Mouse (Mus musculus): ENCODE results near the gene Jade2.

The Jade2 gene

DNA sequence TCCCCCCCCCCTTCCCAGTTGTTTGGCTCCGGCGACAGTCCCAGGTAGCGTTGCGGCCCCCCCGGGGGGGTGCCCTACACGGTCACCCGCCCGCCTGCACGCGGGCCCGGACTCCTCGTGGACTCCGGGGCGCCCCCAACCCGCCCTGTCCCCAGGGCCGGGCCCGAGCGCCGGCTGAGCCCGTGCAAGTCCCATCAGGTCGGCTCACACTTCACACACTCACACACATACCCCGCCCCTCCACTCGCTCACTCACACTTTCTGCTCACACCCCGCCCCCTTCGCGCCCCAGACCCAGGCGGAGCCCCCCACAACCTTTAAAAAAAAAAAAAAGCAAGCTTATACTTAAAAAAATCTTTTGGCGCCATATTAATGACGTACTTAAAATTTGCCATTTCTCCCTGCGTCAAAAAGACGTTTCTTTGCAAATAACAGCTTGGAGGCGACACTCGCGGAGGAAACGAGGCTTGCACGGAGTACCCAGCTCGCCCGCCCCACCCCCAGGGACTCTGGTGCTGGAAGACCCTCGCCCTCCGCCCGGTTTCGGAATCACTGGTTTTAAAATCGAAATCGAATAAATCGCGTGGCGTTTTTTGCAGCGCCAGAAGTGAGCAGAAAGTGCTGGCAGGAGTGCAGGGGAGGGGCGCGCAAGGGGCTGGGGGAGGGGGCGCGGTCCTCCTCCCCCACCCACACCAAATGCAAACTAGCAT is 520 bp upstream of the Jade2 start:
- under 1% methylated on average over 45 of the region's 52 CpGs for WGBS

DNA sequence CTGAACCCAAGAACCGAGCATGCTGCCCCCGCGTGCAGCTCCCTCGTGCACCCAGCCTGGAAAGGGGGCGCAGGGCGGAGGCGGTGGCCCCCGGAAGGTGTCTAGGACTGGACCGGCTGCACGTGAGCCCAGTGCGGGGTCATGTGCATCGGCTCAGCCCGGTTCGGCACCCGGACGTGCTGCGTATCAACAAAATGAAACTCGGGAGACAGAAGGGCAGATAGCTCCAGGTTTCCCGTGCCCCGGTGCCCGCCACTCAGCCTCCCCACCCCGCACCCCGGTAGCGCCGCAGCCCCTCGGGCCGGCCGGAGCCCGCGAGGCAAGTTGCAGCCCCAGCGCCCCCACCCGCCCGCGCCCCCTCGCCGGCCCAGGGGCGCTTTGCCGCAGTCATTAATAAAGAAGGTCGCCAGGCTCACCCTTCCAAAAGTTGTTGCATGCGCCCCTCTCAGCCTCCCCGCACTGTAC is 805 bp downstream of the Jade2 start:
- WGBS = 1% methylated on average over 41 of the region's 41 CpGs

DNA sequence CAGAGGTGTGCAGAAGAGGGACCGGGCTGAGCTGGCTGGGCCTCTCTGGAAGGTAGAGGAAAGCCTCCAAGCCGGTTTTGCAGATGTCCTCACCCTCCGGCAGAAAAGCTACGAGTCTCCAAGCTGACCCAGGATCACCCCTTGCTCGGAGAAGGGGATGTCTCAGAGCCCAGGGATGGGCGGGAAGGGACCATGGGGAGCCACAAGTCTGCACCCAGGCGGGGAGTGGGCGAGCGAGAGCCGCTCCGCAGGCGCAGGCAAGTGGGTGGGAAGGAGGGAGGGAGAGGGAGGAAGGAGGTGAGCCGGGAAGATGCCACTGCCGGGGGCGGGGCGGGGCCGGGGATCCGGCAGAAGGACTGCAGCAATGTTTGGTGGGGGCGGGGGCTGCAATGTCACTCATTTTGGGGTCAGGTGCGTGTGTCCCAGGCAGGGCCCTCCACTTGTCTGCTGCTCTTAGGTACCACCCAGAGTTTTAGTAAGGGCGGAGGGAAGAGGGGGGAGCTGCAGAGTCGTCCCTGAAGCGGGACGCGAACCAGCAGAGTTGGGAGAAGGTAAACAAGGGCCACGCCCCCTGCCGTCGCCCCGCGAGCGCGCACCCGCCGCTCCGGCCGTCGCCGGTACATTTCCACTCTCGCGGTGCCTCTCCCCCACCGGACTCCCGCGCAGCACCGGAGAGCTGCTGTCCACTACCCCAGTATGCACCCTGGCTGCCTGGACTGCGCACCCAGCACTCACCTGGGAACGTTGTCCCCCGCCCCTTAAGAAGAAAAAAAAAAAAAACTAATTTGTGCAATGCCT is 1.4 kb downstream of the Jade2 start:
- WGBS = under 1% methylated on average over 47 of the region's 47 CpGs

DNA sequence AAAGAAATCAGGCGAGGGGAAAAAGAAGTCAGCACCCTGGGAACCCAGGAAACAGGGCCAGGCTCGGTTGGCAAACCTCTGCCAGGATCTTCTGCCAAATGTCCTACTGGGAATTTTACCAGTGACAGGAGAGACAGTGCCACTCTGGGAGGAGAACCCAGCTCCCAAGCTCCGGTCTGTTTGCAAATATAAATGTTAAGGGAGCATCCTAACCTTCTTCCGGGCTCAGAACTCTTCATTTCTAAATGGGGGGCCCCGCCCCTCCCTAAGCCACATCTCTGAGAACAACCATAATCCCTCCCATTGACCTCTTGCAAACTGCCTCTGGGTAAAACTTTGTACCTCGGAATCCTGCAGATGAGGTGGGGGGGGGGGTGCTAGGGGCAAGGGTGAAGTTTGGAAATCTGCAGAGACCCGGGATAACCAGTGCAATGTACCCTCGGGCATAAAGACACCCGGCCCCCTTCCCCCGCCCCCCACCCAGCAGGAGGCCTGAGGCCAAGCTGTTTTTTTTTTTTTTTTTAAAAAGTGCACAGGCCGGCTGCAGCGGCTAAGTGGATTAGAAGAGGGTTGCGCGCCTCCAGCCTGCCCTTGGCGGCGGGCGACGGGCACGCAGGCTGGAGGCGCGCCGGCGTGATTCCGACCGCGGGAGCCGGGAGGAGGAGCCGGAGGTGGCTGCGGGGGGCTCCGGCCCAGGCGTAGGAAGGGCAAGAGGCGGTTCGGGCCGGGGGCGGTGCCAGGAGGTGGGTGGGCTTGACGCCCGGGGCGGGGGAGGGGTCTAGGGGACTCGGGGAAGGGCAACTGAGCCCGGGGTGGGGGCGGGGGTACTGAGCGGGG is 2.3 kb downstream of the Jade2 start:
- 5% methylated on average over 37 of the region's 42 CpGs for WGBS

DNA sequence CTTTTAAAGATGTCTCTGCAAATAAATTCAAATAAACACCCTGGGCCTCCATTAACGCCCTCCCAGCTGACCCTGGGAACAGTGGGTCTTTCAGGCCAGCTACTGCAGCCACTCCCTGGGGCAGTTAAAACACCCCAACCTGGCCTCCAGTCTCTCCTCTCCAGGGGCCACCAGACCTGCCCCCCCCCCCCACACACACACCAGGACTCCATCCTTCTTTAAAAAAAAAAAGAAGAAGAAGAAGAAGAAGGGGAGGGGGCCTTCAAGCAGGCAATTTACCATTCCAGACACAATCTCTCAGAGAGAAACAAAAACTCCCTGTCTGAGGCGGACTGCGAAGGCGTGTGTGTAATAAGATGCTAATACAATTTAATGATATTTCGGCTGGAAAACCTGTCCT is 4.9 kb downstream of the Jade2 start:
- WGBS = 72% methylated on average over 5 of the region's 5 CpGs

DNA sequence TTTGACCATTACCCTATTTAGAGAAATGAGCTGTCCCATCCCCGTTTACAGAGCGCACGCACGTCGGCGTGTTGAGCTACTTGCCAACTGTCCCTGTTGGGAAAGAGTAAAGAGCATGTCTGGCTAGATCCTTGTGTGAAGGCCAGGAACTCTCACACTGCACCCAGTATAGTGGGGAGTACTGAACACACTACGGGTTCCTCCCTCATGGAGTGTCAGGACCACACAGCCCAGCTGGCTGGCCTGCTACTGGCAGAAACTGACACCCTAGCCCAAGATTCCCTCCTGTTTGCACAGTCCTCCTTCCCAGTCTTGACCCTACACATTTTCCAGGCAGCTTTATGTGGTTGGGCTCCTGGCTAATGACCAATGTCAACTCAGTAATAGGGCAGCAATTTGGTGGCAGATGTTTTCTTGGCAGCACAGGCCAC is 5.3 kb downstream of the Jade2 start:
- 77% methylated on average over 7 of the region's 7 CpGs for WGBS

DNA sequence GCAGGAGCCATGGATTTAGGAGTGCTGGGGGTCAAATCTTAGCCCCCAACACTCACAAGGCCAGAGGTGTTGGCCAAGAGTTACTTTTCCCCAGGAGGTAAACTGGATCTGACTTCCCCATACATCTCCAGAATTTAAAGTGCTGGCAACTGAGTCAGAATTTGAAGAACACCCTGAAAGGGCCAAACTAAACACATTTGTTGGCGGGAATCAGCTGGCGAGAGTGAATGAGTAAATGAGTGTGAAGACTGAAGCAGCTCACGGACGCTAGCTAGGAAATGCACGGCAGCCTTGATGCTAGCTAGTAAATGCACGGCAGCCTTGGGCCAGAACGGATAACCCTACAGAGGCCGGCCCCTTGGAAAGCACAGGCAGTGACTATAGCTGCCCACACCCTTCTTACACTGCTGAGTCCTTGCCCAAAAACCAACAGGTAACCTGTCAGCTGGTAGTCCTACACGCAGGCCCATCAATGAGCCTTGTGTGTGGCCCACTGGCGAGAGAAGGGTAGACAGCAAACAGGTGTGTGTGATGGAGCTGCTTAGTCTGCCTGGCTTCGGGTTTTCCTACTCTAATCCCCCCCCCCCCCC is 6.6 kb downstream of the Jade2 start:
- WGBS = 81% methylated on average over 11 of the region's 11 CpGs

DNA sequence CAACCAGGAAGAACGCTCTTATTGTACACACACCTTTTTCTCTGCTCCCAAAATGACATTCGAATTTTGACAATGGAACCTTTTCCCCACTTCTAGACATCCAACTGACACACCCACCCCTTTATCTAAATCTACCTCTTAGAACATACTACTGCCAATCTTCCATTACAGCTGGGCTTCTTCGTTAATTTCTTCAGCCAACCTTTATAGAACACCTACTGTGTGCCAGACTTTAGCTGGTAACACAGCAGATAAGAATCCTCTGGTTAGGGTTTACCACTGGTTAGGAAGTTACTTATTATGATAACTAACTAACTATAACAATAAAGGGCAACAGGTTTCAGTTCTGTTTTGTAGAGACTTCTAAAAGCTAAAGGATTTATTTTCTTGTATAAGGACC is 9.1 kb downstream of the Jade2 start:
- WGBS = 91% methylated on average over 3 of the region's 3 CpGs

DNA sequence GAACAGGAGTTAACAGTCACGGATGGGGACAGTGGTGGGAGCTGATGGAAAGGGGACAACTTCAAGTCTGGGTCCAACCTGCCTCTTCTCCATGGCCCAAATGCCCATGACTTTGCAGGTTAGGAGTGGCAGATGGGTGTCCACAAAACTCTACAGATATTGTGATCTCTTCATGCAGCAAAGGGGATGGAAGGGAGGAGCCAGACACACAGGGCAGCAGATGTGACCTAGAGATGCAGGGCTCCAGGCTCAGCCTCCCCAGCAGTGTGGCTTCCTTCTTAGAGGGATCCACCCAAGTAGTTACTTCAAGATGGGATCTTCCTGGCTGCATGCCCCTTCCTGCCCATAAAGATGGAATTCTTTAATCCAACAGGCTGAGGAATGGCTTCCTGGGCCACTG is 9.6 kb downstream of the Jade2 start:
- 94% methylated on average over 1 of the region's 1 CpGs for WGBS

DNA sequence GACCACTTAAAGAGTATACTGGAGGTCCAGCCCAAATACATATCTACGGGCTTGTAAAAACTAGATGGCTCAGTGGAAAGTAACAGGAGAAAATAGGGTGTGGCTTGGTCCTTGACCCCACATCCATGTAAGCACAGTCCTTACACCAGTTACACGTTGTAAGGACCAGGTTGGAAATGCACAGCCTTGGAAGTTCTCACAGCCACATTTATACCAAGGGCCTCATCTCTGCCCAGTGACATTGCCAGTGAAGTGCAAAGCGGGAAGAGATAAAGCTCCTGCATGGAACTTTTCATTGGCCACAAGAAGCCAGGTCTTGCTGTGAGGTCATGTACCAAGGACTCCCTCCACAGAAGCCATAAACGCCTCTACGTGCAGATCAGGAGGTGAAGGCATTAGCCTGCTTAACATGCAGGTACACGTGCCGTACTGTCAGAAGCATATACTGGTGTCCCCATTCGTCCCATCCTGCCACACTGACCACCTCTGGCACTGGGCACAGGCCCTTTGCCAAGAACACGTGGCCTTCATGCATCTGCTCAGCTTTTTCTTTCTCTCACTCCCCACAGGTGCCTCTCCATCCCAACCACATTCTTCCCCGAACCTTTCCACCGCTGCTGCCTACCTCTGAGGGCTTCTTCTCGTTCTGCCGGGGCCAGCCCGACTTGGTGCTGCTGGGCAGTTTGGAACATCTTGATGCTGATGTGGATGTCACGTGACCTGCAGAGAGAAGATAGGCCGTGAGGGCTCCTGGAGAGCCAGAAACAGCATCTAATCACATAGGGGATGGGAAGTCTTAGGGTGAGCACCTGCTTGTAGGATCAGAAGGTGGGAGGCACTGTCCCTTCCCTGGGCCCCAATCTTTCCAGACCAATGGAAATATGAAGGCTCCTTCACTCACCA is 11.2 kb downstream of the Jade2 start:
- 92% methylated on average over 16 of the region's 16 CpGs for WGBS

DNA sequence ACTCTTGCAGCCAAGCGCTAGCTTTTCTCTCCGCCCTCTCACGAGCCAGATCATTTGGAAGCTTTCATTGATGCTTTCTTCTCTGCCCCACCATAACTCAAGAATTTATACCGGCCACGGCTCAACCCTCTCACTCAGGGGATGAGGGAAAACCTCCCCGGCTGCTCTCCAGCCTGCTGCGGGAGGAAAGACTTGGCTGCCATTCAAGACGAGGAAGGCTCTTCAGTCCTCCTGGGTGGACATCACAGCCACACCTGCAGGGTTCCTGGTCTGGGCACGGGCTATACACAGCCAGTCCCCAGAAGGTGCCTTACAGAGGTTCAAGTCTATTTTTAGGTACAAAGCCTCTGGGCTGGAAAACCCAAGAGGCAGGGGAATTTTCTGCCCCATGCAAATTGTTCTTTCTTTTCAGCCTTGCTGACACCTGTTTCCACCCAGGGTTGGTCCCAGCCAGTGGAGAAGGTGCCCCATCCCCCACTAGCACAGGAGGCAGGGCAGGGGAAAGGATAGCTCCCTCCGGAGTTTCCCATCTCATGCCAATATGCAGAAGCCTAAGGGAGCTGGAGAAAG is 12.8 kb downstream of the Jade2 start:
- WGBS = 54% methylated on average over 10 of the region's 10 CpGs

DNA sequence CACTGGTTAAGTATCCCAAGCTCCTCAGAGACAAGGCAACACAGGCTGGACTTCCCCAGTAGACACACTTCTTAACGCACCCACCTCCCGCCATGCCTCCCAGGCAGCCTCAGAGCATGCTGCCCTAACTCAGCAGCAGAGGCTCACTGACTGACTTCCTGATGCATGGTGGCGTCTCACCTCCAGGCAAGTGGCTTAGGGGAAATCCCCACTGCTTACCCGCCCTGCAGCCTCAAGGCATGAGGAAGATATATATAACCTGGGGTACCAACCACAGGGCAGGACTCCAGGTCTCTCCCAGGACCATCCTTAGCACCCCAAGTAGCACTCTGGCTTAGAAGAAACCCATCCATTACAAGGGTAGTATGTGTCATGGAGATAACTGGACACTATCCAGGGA is 14.3 kb downstream of the Jade2 start:
- WGBS = 93% methylated on average over 4 of the region's 4 CpGs

DNA sequence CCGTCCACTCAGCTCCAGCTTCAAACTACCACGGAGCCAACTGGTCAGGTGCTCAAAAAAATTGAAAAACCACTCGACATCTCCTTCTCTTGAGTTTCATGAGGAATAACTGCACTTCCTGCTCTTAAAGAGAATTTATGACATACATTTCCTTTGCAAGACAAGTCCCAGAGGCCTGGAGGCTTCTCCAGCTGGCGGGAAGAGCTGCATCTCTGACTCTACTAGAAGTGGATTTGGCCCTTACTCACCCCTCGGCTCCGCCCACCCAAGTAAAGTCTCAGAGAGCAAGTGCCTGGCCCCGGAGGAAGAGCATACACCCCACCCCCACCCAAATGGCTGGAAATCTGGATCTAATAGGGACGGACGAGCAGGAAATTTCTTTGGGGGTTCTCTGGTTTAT is 16.3 kb downstream of the Jade2 start:
- 82% methylated on average over 9 of the region's 9 CpGs for WGBS

DNA sequence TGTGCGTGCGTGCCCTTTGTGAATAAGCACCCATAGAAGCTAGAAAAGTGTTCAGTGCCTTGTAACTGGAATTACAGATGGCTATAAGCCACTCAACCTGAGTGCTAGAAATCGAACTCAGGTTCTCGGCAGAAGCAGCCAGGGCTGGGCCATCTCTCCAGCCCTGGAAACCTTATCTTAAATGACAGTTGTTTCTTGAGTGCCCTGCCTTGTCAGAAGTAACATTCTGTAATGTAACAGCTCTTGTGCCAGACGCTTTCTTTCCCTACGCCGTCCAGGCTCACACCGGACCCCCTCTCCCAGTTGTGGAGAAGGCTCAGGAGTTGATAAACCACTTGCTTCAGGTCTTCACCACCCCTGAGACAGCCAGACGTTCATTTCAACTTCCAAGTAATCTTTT is 16.8 kb downstream of the Jade2 start:
- WGBS = 91% methylated on average over 9 of the region's 9 CpGs

DNA sequence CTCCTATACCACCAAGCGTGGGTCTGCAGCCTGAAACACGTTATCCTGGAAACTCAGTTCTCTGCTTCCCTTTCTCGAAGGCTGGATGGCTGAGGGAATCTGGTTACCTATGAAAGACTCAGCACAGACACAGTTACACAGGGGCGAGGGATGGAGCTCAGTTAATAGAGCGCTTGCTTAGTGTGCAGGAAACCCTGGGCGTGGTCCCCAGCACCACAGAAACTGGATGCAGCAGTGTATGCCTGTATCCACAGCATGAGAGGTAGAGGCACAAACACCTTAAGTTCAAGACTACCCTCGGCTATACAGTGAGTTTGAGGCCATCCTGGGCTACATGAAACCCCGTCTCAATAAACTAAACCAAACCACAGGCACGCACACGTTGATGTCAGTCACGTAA is 17.5 kb downstream of the Jade2 start:
- WGBS = 90% methylated on average over 11 of the region's 11 CpGs

DNA sequence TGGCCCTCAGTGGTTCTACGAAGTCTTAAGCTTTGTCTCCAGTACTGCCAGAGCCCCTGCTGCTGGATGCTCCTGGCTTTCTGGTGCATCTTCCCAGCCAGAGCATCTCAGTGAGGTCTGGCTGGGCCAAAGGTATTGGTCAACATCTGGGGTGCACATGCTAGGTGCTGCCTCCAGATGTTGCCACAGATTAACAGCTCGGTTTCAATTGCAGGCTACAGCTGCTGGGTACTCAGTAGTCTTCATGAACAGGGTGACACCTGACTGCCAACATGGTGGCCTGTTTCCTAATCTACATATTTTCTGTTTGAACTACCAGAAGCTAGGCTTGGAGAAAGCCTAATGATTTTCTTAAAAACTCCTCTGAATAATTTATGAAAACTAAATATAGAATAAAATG is 18.3 kb downstream of the Jade2 start:
- WGBS = 83% methylated on average over 2 of the region's 2 CpGs

DNA sequence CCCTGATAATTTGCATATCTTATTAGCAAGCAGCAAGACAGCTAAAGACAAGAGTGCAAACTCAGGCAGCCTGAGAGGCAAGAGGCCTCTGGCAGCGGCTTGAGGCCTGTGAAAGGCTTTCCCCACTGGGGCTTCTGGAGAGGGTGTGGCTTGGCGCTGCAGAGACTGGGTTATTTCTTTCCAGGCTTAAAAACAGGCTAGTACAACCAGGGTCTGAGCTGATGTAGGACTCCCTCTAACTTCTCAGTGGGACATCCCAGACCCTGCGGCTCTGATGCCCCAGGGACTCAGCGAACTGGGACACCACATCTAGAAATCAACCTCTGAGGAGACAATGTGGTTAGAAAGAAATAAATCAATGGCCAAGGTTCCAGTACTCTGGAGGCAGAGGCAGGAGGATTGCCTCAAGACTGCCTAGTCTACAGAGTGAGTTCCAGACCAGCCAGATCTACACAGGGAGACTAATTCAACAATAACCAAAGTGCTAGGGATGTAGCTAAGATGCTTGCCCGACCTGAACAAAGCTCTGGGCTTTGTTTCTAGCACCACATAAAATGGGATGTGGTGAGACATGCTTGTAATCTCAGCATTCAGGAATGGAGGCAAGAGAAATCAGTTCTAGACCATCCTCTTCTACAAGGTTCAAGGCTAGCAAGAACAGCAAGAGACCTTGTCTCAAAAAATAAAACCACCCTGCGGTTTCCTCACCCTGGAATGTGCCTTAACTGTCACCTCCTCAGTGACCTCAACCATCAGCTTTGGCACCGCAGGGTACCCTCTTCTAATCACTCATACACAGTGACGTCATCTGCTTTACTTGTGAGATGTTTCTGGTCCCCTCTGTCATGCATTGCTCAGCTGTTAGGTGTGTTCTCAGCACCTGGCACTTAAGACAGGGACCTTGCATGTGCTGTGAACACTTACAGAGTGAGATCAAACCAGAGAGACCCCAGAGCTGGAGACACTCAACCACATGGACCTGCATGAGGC is 20.0 kb downstream of the Jade2 start:
- 83% methylated on average over 8 of the region's 8 CpGs for WGBS

DNA sequence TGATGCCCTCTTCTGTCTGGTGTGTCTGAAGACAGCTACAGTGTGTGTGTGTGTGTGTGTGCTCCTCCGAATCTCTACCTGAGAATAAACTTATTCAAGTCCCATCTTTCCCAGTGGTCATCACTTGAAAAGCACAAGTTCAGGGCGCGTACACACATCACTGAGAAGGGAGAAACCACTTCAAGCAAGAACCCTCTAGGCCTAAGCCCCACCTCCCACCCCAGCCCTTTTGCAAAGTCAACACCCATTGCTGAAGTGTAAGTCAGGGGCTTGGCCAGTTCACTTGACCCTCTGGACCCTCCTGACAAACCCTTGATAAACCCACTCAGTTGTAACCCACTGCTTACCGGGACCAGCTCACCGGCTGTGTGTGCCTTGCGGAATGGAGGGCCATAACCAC is 20.9 kb downstream of the Jade2 start:
- WGBS = 96% methylated on average over 6 of the region's 6 CpGs

DNA sequence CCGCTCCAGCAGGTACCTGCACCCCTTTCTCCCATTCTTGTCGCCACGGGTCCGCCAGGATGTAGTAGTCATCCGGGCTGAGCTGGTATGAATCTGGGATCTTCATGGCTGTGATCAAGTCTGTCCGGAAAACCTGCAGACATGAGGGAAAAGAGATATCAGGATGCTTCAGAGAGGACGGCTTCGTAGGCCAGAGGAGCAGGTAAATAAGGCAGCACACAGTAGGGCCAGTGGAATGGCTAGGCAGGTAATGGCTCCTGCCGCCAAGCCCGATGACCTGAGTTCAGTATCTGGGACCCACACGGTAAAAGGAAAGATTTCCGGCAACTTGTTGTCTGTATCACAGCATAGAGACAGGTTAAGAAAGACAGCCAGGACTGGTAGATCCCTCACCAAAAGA is 21.9 kb downstream of the Jade2 start:
- WGBS = 96% methylated on average over 12 of the region's 12 CpGs

Measured in cerebral cortex, adult 2 months (tissue).